Mouse (Mus musculus) G1E (cell line): ENCODE data around the gene Ganab. TPM values are rescaled to one million over a fixed set of nuclear protein-coding genes. Genes with fewer than 3 reads are reported as not detected.
"Not testable (repeated sequence)": the region's sequence is repeated elsewhere in the genome, so short reads cannot be mapped to it uniquely, and the experiment has no call there.

Experiments
- ATAC-seq: 2 replicates; pipeline ENCODE4 v1.8.0; 2016; ENCODE audit warnings: mild to moderate bottlenecking; ENCODE audit not compliant: insufficient number of reproducible peaks, poor library complexity, low FRiP score, severe bottlenecking; ENCODE audit errors: extremely low read depth
- DNase-seq: peaks from one replicate; pipeline ENCODE4 v3.0.0; 2012; ENCODE audit warnings: low spot score
- H3K27me3 ChIP-seq: 2 replicates; pipeline ENCODE4 v1.6.1; 2012; ENCODE audit warnings: mild to moderate bottlenecking, low read length, inconsistent platforms; ENCODE audit not compliant: insufficient read depth
- H3K36me3 ChIP-seq: replicated peaks from 2 replicates; pipeline ENCODE3; 2012; ENCODE audit warnings: mild to moderate bottlenecking, inconsistent platforms
- H3K4me1 ChIP-seq: 2 replicates; pipeline ENCODE4 v1.6.1; 2012; ENCODE audit warnings: low read depth, low read length, inconsistent platforms, mixed read lengths; ENCODE audit not compliant: insufficient read depth
- H3K4me3 ChIP-seq: 2 replicates; pipeline ENCODE4 v1.5.1; 2012; ENCODE audit warnings: low read depth, mild to moderate bottlenecking, inconsistent platforms, low read length, moderate library complexity, mixed read lengths
- H3K9me3 ChIP-seq: replicated peaks from 2 replicates; pipeline ENCODE4 v1.6.1; 2012; ENCODE audit warnings: inconsistent platforms
- CTCF ChIP-seq: IDR thresholded peaks from 2 replicates; pipeline ENCODE4 v1.5.1; 2012; ENCODE audit warnings: low read depth, low read length, inconsistent platforms, mixed read lengths
- GATA1 ChIP-seq: IDR thresholded peaks from 2 replicates; pipeline ENCODE4 v1.6.1; 2012; ENCODE audit warnings: borderline replicate concordance, low read length, inconsistent platforms, mixed read lengths
- GATA2 ChIP-seq: IDR thresholded peaks from 2 replicates; pipeline ENCODE4 v1.6.1; 2012; ENCODE audit warnings: low read depth, low read length, inconsistent platforms, borderline replicate concordance
- POLR2AphosphoS5 ChIP-seq: IDR thresholded peaks from 2 replicates; pipeline ENCODE4 v1.6.1; 2012; ENCODE audit warnings: low read depth, low read length, inconsistent platforms; ENCODE audit not compliant: insufficient replicate concordance
- TAL1 ChIP-seq: conservative IDR thresholded peaks from 2 replicates; pipeline ENCODE4 v1.6.1; 2012; ENCODE audit warnings: low read depth, low read length, inconsistent platforms, mixed read lengths
- polyA plus RNA-seq: library from polyadenylated mRNA; stranded (reverse); fragments of >175 nt; gene quantifications from 2 replicates; pipeline ENCODE4 v1.2.3, GENCODE M21; 2012
- total RNA-seq, 2 experiments: library from RNA; stranded (forward) in 1 of 2; stranded (reverse) in 1 of 2; fragments of 200-1000 nt in 1 of 2; fragments of >200 nt in 1 of 2; fragmentation: Nextera tagmentation in 1 of 2; gene quantifications; 2 replicates each; pipeline ENCODE4 v1.2.3; 2014 to 2017

Ganab gene
- total and polyA plus RNA-seq, 3 experiments = 56.2 to 214 (median 75.0) TPM

DNA sequence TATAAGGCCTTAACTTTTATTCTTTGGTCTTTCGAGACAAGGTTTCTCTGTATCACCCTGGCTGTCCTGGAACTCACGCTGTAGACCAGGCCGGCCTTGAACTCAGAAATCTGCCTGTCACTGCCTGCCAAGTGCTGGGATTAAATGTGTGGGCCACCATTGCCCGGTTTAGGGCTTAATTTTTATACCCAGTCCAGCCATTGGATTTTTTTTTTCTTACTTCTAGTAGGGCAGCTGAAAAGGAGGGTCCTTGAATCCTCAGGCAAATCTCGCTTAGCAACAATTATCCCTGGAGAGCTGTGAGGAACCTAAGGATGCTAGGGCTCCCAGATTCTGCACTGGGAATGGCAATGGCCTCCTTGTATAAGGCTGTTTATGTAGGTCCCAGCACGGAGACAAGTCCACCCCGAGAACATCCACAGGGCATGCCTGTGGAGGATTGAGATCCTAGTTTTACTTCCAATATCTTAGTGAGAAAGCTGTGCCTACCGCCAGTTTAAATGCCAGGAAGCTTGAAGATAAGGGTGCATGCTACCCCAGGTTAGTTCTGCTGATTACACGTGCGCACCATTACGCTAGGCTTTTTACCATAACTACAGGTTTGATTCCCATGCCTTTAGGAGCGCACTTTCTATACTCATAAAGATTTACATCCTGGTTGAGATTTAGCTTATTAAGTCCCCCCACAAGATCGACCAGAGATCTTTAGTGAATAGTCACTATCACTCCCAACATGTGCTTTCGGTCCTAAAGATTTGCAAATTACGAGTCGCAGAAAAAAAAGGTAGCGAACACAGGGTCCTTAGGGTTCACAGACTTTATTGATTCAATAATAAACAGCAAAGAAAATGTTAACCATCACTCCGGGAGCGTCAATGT, 10.0 kb upstream of the Ganab start:
- H3K4me3 ChIP-seq = peak overlapping the region; percentile 78
- H3K36me3 ChIP-seq = peaks cover 28% of the 10 kb centered on the region
- ATAC-seq (no peak), DNase-seq (no peak)
- no peaks in the 10 kb centered on the region for H3K27me3 ChIP-seq
- H3K4me1 ChIP-seq = peaks cover 41% of the 10 kb centered on the region
- TF ChIP-seq CTCF = no peak
- 0 out of 2 replicates have a peak, but pooled peaks have one; percentile 32 for TF ChIP-seq POLR2AphosphoS5
- H3K9me3 ChIP-seq = no peaks in the 10 kb centered on the region

DNA sequence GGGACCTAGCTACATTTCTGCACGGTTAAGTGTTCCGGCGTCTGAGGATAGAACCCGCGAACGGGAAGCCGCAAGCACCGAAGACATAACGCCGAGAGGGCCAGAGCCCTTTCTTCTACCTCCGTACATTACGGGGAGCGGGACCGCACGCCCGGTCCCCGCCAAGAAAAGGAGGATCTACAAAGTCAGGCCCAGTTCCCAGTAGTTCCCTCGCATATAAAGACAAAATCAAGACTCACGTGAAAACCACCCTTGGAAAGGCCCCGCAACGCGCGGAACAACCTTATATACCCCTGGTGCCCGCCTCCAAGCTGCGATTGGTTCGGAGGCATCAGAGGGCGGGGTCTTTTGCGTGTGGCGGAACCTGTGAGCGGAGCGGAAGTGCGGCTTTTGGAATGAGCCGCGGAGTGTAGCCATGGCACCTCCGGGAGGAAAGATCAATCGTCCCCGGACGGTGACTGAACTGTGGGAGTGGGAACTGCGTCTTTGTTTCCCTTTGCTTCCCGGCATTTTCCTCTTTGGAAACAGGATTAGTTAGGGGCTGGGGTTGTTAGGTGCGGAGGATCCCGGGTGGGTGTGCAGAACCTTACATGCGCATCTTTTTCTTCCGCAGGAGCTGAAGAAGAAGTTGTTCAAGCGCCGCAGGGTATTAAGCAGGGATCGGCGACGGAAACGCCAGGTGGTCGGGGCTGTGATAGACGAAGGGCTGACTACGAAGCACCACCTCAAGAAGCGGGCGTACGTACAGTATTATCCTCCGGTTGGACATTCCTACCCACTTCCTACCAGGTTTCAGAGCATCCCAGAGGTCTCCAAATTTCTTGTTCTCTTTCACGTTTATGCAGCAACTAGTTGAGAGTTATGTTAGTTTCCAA, 9.1 kb upstream of the Ganab start, which contains the start of the genes 1810009A15Rik and Gm49416:
Gene 1810009A15Rik, plus strand, starts transcription at position 343 of the 875 bp plus-strand sequence.
Gene Gm49416, plus strand, starts transcription at position 416 of the 875 bp plus-strand sequence.
- H3K27me3 ChIP-seq = no peaks in the 10 kb centered on the region
- H3K4me1 ChIP-seq = peaks cover 42% of the 10 kb centered on the region
- peak; percentile 82 for DNase-seq
- H3K36me3 ChIP-seq = peaks cover 28% of the 10 kb centered on the region
- ATAC-seq = peak; percentile 84
- TF ChIP-seq POLR2AphosphoS5 = 0 out of 2 replicates have a peak, but pooled peaks have one; percentile 64
- no peak for TF ChIP-seq TAL1
- H3K4me3 ChIP-seq = peak within 1 kb of the TSS; percentile 78
- H3K9me3 ChIP-seq = no peaks in the 10 kb centered on the region

DNA sequence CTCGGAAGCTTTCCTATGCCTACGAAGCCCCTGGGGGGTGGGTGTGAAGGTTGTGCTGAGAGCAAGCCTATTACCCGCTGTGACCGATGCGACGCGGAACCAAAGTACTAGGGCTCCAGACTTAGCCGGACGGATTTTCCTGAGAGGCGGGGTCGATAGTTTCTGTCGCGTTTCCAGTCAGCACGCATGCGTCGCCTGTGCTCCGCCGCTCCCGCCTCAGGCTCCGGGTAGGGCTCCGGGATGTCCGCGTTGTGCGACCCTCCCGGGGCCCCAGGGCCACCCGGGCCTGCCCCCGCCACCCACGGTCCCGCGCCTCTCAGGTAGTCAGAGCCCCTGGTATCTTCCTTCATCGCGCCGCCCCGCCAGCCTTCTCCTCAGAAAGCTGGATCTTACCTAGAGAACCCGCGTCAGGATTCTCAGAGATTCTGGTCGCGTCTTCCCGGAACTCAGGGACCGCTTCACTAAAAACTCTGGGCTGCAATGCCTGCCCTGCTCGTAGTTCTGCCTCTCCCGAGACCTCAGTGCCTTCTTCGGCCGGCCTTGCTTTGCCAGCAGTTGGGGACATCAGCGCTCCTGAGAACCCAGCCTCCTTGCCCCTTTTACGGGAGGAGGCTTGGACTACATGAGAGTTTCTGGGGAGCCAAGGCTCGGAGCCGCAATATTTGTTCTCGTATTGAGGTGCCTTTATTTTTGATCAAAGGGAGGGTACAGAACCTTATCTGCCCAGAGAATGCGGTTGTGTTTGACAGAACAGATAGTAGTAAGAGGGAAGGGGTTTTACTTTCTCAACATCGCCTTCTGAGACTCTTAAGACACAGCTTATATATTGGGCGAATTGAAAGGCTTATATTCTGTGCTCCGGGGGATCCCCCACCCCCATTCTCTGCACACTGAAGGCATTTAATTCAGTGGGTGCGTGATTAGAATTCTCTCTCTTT, 4.8 kb upstream of the Ganab start, which contains the start of gene Ints5:
Gene Ints5, plus strand, starts transcription at position 177 of the 938 bp plus-strand sequence.
- H3K4me1 ChIP-seq = peaks cover 63% of the 10 kb centered on the region
- DNase-seq (peak; percentile 76), ATAC-seq (0 out of 2 replicates have a peak, but pooled peaks have one; percentile 40)
- H3K27me3 ChIP-seq = no peaks in the 10 kb centered on the region
- H3K9me3 ChIP-seq = peaks cover 5% of the 10 kb centered on the region
- no peak for TF ChIP-seq GATA2
- TF ChIP-seq TAL1 = no peak
- no peak for TF ChIP-seq GATA1
- TF ChIP-seq CTCF = no peak
- no peak for TF ChIP-seq POLR2AphosphoS5
- H3K36me3 ChIP-seq = peaks cover 54% of the 10 kb centered on the region
- H3K4me3 ChIP-seq = peak within 1 kb of the TSS; percentile 82

DNA sequence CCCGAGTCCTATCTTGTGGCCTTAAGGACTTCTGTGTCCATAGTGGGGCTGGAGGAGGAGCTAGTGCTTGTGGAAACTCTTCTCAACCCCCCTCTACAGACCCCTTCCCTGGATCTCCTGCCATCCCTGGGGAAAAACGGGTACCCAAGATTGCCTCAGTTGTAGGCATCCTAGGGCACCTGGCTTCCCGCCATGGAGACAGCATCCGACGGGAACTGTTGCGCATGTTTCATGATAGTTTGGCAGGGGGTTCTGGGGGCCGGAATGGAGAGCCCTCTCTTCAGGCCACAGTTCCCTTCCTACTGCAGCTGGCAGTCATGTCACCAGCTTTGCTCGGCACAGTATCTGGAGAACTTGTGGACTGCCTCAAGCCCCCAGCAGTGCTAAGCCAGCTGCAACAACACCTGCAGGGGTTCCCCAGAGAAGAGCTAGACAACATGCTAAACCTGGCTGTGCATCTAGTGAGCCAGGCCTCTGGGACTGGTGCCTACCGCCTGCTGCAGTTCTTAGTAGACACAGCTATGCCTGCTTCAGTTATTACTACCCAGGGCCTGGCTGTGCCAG, 2.4 kb upstream of the Ganab start:
- Histone ChIP-seq H3K4me1 (peaks cover 73% of the 10 kb centered on the region), H3K9me3 (peaks cover 5% of the 10 kb centered on the region), H3K27me3 (no peaks in the 10 kb centered on the region), H3K36me3 (peaks cover 60% of the 10 kb centered on the region), H3K4me3 (peak overlapping the region; percentile 95; the same call in 1 of the 2 replicates)
- DNase-seq (no peak), ATAC-seq (no peak)
- TF ChIP-seq GATA2 = no peak
- no peak for TF ChIP-seq CTCF
- TF ChIP-seq GATA1 = no peak
- TF ChIP-seq TAL1 = no peak
- TF ChIP-seq POLR2AphosphoS5 = no peak

DNA sequence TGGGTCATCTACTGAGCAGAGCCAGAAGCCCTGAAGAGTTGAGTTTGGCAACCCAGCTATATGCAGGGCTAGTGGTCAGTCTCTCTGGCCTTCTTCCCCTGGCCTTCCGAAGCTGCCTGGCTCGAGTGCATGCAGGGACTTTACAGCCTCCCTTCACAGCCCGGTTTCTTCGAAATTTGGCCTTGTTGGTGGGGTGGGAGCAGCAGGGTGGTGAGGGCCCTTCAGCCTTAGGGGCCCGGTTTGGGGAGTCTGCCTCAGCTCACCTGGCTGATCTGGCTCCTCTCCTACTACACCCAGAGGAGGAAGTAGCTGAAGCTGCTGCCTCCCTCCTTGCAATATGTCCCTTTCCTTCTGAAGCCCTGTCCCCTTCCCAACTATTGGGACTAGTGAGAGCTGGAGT, 1.6 kb upstream of the Ganab start:
- not testable (repeated sequence) for DNase-seq, ATAC-seq, H3K9me3 ChIP-seq

DNA sequence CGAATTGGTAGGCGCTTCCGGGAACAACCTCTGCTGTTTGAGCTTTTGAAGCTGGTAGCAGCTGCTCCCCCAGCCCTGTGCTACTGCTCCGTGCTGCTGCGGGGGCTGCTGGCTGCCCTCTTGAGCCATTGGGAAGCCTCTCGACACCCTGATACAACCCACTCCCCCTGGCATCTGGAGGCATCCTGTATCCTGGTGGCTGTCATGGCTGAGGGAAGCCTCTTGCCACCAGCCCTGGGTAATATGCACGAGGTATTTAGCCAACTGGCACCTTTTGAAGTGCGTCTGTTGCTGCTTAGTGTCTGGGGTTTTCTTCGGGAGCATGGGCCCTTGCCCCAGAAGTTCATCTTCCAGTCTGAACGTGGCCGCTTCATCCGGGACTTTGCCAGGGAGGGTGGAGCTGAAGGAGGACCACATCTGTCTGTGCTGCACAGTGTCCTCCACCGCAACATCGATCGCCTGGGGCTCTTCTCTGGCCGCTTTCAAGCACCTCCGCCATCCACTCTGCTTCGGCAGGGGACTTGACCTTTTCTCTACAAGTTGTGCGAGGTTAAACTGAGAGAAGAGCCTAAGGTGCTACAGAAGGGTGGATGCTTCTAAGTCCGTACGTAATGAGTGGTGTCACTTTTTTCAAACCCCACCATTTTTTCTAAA, 533 bp upstream of the Ganab start:
- peaks cover 69% of the 10 kb centered on the region for H3K4me1 ChIP-seq
- DNase-seq, ATAC-seq, H3K27me3 ChIP-seq, H3K9me3 ChIP-seq: not testable (repeated sequence)
- H3K4me3 ChIP-seq = peak overlapping the region; percentile 95
- peaks cover 62% of the 10 kb centered on the region for H3K36me3 ChIP-seq

More for the DNA sequence above, 1.6 kb upstream of the Ganab start:
- H3K27me3 ChIP-seq = not testable (repeated sequence)
- peaks cover 73% of the 10 kb centered on the region for H3K4me1 ChIP-seq
- peak overlapping the region; percentile 95; the same call in 1 of the 2 replicates for H3K4me3 ChIP-seq
- H3K36me3 ChIP-seq = peaks cover 60% of the 10 kb centered on the region
